Mouse (Mus musculus) E14TG2a.4 (cell line): ENCODE data around the gene Hck.

ENCODE experiments used
- CTCF ChIP-seq: conservative IDR thresholded peaks from 2 replicates; pipeline ENCODE4 v1.5.1; 2014; ENCODE audit warnings: low read length
- POU5F1 ChIP-seq: IDR thresholded peaks from 2 replicates; pipeline ENCODE4 v1.6.1; 2014; ENCODE audit warnings: low read length, borderline replicate concordance

GRCm38 (mm10) chr2:153071491-153072184 lies 36.6 kb upstream of the Hck start:
- TF ChIP-seq CTCF (no peak), POU5F1 (no peak)
